Mouse (Mus musculus) hindbrain, embryonic 14.5 days (tissue): ENCODE results near the gene Myh6. TPM values are rescaled to one million over a fixed set of nuclear protein-coding genes. Genes with fewer than 3 reads are reported as not detected.
A peak's percentile ranks its signal among the peaks of the same experiment; 100 is the strongest.
"Not testable (repeated sequence)": the region's sequence is repeated elsewhere in the genome, so short reads cannot be mapped to it uniquely, and the experiment has no call there.

Source experiments
- ATAC-seq: fragments of 200-750 bp; cut with Nextera tagmentation; 2 replicates; pipeline ENCODE4 v1.8.0; 2017; ENCODE audit warnings: moderate number of reproducible peaks, mild to moderate bottlenecking, moderate TSS enrichment, moderate library complexity; ENCODE audit not compliant: low FRiP score
- DNase-seq: peaks from one replicate; pipeline ENCODE4 v3.0.0-alpha.2; 2015; ENCODE audit warnings: low spot score
- H3K27ac ChIP-seq: fragments of 300-500 bp; sonication (generic); 2 replicates; pipeline ENCODE4 v1.5.1; 2014; ENCODE audit warnings: mild to moderate bottlenecking, moderate library complexity
- H3K27me3 ChIP-seq: fragments of 300-500 bp; sonication (generic); 2 replicates; pipeline ENCODE4 v1.6.1; 2014; ENCODE audit warnings: mild to moderate bottlenecking, low read length, mixed read lengths; ENCODE audit not compliant: control insufficient read depth, insufficient read depth
- H3K36me3 ChIP-seq: fragments of 300-500 bp; sonication (generic); replicated peaks from 2 replicates; pipeline ENCODE4 v1.6.1; 2014; ENCODE audit not compliant: control insufficient read depth, insufficient read depth
- H3K4me1 ChIP-seq: fragments of 300-500 bp; sonication (generic); replicated peaks from 2 replicates; pipeline ENCODE4 v1.6.1; 2014; ENCODE audit warnings: antibody characterized with exemption, low read length, mixed read lengths; ENCODE audit not compliant: control insufficient read depth, insufficient read depth
- H3K4me2 ChIP-seq: fragments of 300-500 bp; sonication (generic); replicated peaks from 2 replicates; pipeline ENCODE4 v1.6.1; 2014; ENCODE audit warnings: mild to moderate bottlenecking, moderate library complexity
- H3K4me3 ChIP-seq: fragments of 300-500 bp; sonication (generic); replicated peaks from 2 replicates; pipeline ENCODE4 v1.5.1; 2014; ENCODE audit warnings: mild to moderate bottlenecking, low read length
- H3K9ac ChIP-seq: fragments of 300-500 bp; sonication (generic); 2 replicates; pipeline ENCODE4 v1.6.1; 2014
- H3K9me3 ChIP-seq: fragments of 300-500 bp; sonication (generic); 2 replicates; pipeline ENCODE4 v1.6.1; 2016; ENCODE audit warnings: low read length; ENCODE audit not compliant: control insufficient read depth
- WGBS: fragments of 180-500 bp; shearing (Covaris S2); extraction: QIAGEN DNeasy Blood & Tissue Kit; methylation state at CpG from one replicate; pipeline ENCODE4 v1.1.7; 2014; 5-methylcytosine and 5-hydroxymethylcytosine counted together
- polyA plus RNA-seq: library from polyadenylated mRNA; unstranded; fragments of >200 nt; fragmentation: Nextera tagmentation; extraction: Ambion mirVana; gene quantifications from 2 replicates; pipeline ENCODE4 v1.2.1, GENCODE M21; 2014

The Myh6 gene
- polyA plus RNA-seq, 1 experiment from 2014 or later = 2.1 TPM

GRCm38 (mm10) chr14:54996793-54997192 is 30.1 kb upstream of the Myh6 start:
- Histone ChIP-seq H3K4me1 (peaks cover 26% of the 10 kb centered on the region), H3K4me2 (no peak overlapping the region), H3K9me3 (no peaks in the 10 kb centered on the region), H3K36me3 (no peaks in the 10 kb centered on the region), H3K27me3 (no peaks in the 10 kb centered on the region), H3K9ac (no peak overlapping the region), H3K4me3 (no peak overlapping the region), H3K27ac (peak overlapping the region; percentile 91)
- ATAC-seq (no peak), DNase-seq (no peak)
- 38% methylated on average over 9 of the region's 9 CpGs for WGBS

- H3K4me2 ChIP-seq = no peak overlapping the region; the same call in 1 of the 2 replicates
- ATAC-seq = peak; percentile 80
- no peaks in the 10 kb centered on the region for H3K27me3 ChIP-seq
- 32% methylated on average over 14 of the region's 14 CpGs for WGBS
- H3K9ac ChIP-seq = peak overlapping the region; percentile 49
- DNase-seq = peak; percentile 75
- H3K4me1 ChIP-seq = peaks cover 26% of the 10 kb centered on the region
- peak overlapping the region; percentile 91 for H3K27ac ChIP-seq
- no peak overlapping the region for H3K4me3 ChIP-seq
- H3K36me3 ChIP-seq = no peaks in the 10 kb centered on the region
- H3K9me3 ChIP-seq = no peaks in the 10 kb centered on the region
Observed at GRCm38 (mm10) chr14:54995457-54996138, 28.9 kb upstream of the Myh6 start.

- H3K27me3 ChIP-seq = no peaks in the 10 kb centered on the region
- peak overlapping the region; percentile 91 for H3K27ac ChIP-seq
- peaks cover 26% of the 10 kb centered on the region for H3K4me1 ChIP-seq
- H3K4me3 ChIP-seq = no peak overlapping the region
- H3K9ac ChIP-seq = peak overlapping the region; percentile 42; the same call in 1 of the 2 replicates
- no peaks in the 10 kb centered on the region for H3K9me3 ChIP-seq
- ATAC-seq (no peak), DNase-seq (no peak)
- no peaks in the 10 kb centered on the region for H3K36me3 ChIP-seq
- H3K4me2 ChIP-seq = no peak overlapping the region
Observed at GRCm38 (mm10) chr14:54994869-54995186, 28.1 kb upstream of the Myh6 start.

- Histone ChIP-seq H3K36me3 (no peaks in the 10 kb centered on the region), H3K4me3 (no peak within 1 kb of the TSS), H3K27me3 (no peaks in the 10 kb centered on the region), H3K9ac (peak within 1 kb of the TSS; percentile 42; the same call in 1 of the 2 replicates), H3K27ac (peak within 1 kb of the TSS; percentile 91), H3K9me3 (no peaks in the 10 kb centered on the region), H3K4me1 (peaks cover 26% of the 10 kb centered on the region), H3K4me2 (no peak within 1 kb of the TSS)
- ATAC-seq (no peak), DNase-seq (no peak)
- WGBS = 56% methylated on average over 11 of the region's 11 CpGs
Observed at GRCm38 (mm10) chr14:54994136-54994868, 27.6 kb upstream of the Myh6 start, which contains the start of gene Myh7. Gene Myh7, minus strand, starts transcription at chr14:54994626.

GRCm38 (mm10) chr14:54993636-54994035 is 26.9 kb upstream of the Myh6 start:
- no peak overlapping the region for H3K27ac ChIP-seq
- H3K27me3 ChIP-seq = no peaks in the 10 kb centered on the region
- no peak overlapping the region for H3K9ac ChIP-seq
- WGBS = 66% methylated on average over 10 of the region's 10 CpGs
- DNase-seq (no peak), ATAC-seq (no peak)
- peaks cover 26% of the 10 kb centered on the region for H3K4me1 ChIP-seq
- no peaks in the 10 kb centered on the region for H3K36me3 ChIP-seq
- no peak overlapping the region for H3K4me3 ChIP-seq
- H3K9me3 ChIP-seq = no peaks in the 10 kb centered on the region
- no peak overlapping the region for H3K4me2 ChIP-seq

GRCm38 (mm10) chr14:54992196-54992595 is 25.5 kb upstream of the Myh6 start:
- H3K4me1 ChIP-seq = peaks cover 26% of the 10 kb centered on the region
- H3K36me3 ChIP-seq = no peaks in the 10 kb centered on the region
- ATAC-seq = no peak
- no peaks in the 10 kb centered on the region for H3K9me3 ChIP-seq
- WGBS = 87% methylated on average over 10 of the region's 10 CpGs
- H3K27ac ChIP-seq = no peak overlapping the region
- H3K9ac ChIP-seq = no peak overlapping the region
- no peak overlapping the region for H3K4me2 ChIP-seq
- no peak overlapping the region for H3K4me3 ChIP-seq
- no peaks in the 10 kb centered on the region for H3K27me3 ChIP-seq
- no peak for DNase-seq

- H3K27me3 ChIP-seq = no peaks in the 10 kb centered on the region
- H3K9me3 ChIP-seq = no peaks in the 10 kb centered on the region
- H3K9ac ChIP-seq = no peak overlapping the region
- peaks cover 8% of the 10 kb centered on the region for H3K4me1 ChIP-seq
- WGBS = 83% methylated on average over 8 of the region's 8 CpGs
- no peak for DNase-seq
- ATAC-seq = no peak
- no peak overlapping the region for H3K4me2 ChIP-seq
- no peaks in the 10 kb centered on the region for H3K36me3 ChIP-seq
- H3K27ac ChIP-seq = peak overlapping the region; percentile 14; the same call in 1 of the 2 replicates
- no peak overlapping the region for H3K4me3 ChIP-seq
Observed at GRCm38 (mm10) chr14:54989886-54990441, 23.2 kb upstream of the Myh6 start.

- Histone ChIP-seq H3K9ac (no peak overlapping the region), H3K27ac (no peak overlapping the region), H3K36me3 (no peaks in the 10 kb centered on the region), H3K4me2 (no peak overlapping the region), H3K9me3 (no peaks in the 10 kb centered on the region), H3K27me3 (no peaks in the 10 kb centered on the region), H3K4me3 (no peak overlapping the region), H3K4me1 (no peaks in the 10 kb centered on the region)
- DNase-seq (no peak), ATAC-seq (no peak)
- WGBS = 91% methylated on average over 13 of the region's 13 CpGs
Observed at GRCm38 (mm10) chr14:54988882-54989281, 22.2 kb upstream of the Myh6 start.

GRCm38 (mm10) chr14:54988350-54988874 is 21.7 kb upstream of the Myh6 start:
- WGBS = 92% methylated on average over 9 of the region's 9 CpGs
- not testable (repeated sequence) for H3K9ac ChIP-seq, H3K4me1 ChIP-seq, H3K4me2 ChIP-seq, H3K36me3 ChIP-seq, H3K27me3 ChIP-seq, H3K4me3 ChIP-seq, H3K9me3 ChIP-seq, DNase-seq, ATAC-seq, H3K27ac ChIP-seq
